Mouse (Mus musculus): ENCODE measurements around the gene Chst11. TPM values are rescaled to one million over a fixed set of nuclear protein-coding genes. Genes with fewer than 3 reads are reported as not detected.
A peak's percentile ranks its signal among the peaks of the same experiment; 100 is the strongest.
"Not testable (repeated sequence)": the region's sequence is repeated elsewhere in the genome, so short reads cannot be mapped to it uniquely, and the experiment has no call there.

Chst11 gene
- total RNA-seq, 1 experiment from 2014 or later = 31.9 TPM

GRCm38 (mm10) chr10:83096257-83096656 lies 111.0 kb downstream of the Chst11 start:
- ATAC-seq (ENCODE audit: extremely low read depth, insufficient number of reproducible peaks, low FRiP score, poor library complexity, severe bottlenecking) = no peak

GRCm38 (mm10) chr10:83098940-83099339 lies 113.6 kb downstream of the Chst11 start:
- ATAC-seq (ENCODE audit: extremely low read depth, insufficient number of reproducible peaks, low FRiP score, poor library complexity, severe bottlenecking) = no peak

GRCm38 (mm10) chr10:83099669-83100068 lies 114.4 kb downstream of the Chst11 start:
- ATAC-seq (ENCODE audit: extremely low read depth, insufficient number of reproducible peaks, low FRiP score, poor library complexity, severe bottlenecking) = 0 out of 2 replicates have a peak, but pooled peaks have one; percentile 20

GRCm38 (mm10) chr10:83100890-83101289 lies 115.6 kb downstream of the Chst11 start:
- peak; percentile 42 for ATAC-seq (ENCODE audit: extremely low read depth, insufficient number of reproducible peaks, low FRiP score, poor library complexity, severe bottlenecking)

GRCm38 (mm10) chr10:83101421-83102207 lies 116.3 kb downstream of the Chst11 start:
- ATAC-seq (ENCODE audit: extremely low read depth, insufficient number of reproducible peaks, low FRiP score, poor library complexity, severe bottlenecking) = no peak

- no peak for ATAC-seq (ENCODE audit: extremely low read depth, insufficient number of reproducible peaks, low FRiP score, poor library complexity, severe bottlenecking)
Observed at GRCm38 (mm10) chr10:83102745-83103144, 117.4 kb downstream of the Chst11 start.

GRCm38 (mm10) chr10:83104221-83104620 lies 118.9 kb downstream of the Chst11 start:
- no peak for ATAC-seq (ENCODE audit: extremely low read depth, insufficient number of reproducible peaks, low FRiP score, poor library complexity, severe bottlenecking)

- ATAC-seq (ENCODE audit: extremely low read depth, insufficient number of reproducible peaks, low FRiP score, poor library complexity, severe bottlenecking) = no peak
Observed at GRCm38 (mm10) chr10:83106152-83106746, 121.0 kb downstream of the Chst11 start.

- ATAC-seq (ENCODE audit: extremely low read depth, insufficient number of reproducible peaks, low FRiP score, poor library complexity, severe bottlenecking) = no peak
Observed at GRCm38 (mm10) chr10:83107385-83107784, 122.1 kb downstream of the Chst11 start.

GRCm38 (mm10) chr10:83107921-83108738 lies 122.8 kb downstream of the Chst11 start:
- ATAC-seq (ENCODE audit: extremely low read depth, insufficient number of reproducible peaks, low FRiP score, poor library complexity, severe bottlenecking) = no peak

GRCm38 (mm10) chr10:83108946-83109345 lies 123.6 kb downstream of the Chst11 start:
- no peak for ATAC-seq (ENCODE audit: extremely low read depth, insufficient number of reproducible peaks, low FRiP score, poor library complexity, severe bottlenecking)

- ATAC-seq (ENCODE audit: extremely low read depth, insufficient number of reproducible peaks, low FRiP score, poor library complexity, severe bottlenecking) = no peak
Observed at GRCm38 (mm10) chr10:83111046-83111445, 125.7 kb downstream of the Chst11 start.

- no peak for ATAC-seq (ENCODE audit: extremely low read depth, insufficient number of reproducible peaks, low FRiP score, poor library complexity, severe bottlenecking)
Observed at GRCm38 (mm10) chr10:83112345-83112744, 127.0 kb downstream of the Chst11 start.

- no peak for ATAC-seq (ENCODE audit: extremely low read depth, insufficient number of reproducible peaks, low FRiP score, poor library complexity, severe bottlenecking)
Observed at GRCm38 (mm10) chr10:83114564-83114963, 129.3 kb downstream of the Chst11 start.

- no peak for ATAC-seq (ENCODE audit: extremely low read depth, insufficient number of reproducible peaks, low FRiP score, poor library complexity, severe bottlenecking)
Observed at GRCm38 (mm10) chr10:83116889-83117288, 131.6 kb downstream of the Chst11 start.

- ATAC-seq (ENCODE audit: extremely low read depth, insufficient number of reproducible peaks, low FRiP score, poor library complexity, severe bottlenecking) = no peak
Observed at GRCm38 (mm10) chr10:83117851-83118250, 132.6 kb downstream of the Chst11 start.

GRCm38 (mm10) chr10:83118613-83119012 lies 133.3 kb downstream of the Chst11 start:
- ATAC-seq (ENCODE audit: extremely low read depth, insufficient number of reproducible peaks, low FRiP score, poor library complexity, severe bottlenecking) = no peak

- no peak for ATAC-seq (ENCODE audit: extremely low read depth, insufficient number of reproducible peaks, low FRiP score, poor library complexity, severe bottlenecking)
Observed at GRCm38 (mm10) chr10:83119016-83119415, 133.7 kb downstream of the Chst11 start.

- not testable (repeated sequence) for ATAC-seq (ENCODE audit: extremely low read depth, insufficient number of reproducible peaks, low FRiP score, poor library complexity, severe bottlenecking)
Observed at GRCm38 (mm10) chr10:83119461-83119860, 134.2 kb downstream of the Chst11 start.

GRCm38 (mm10) chr10:83119909-83120308 lies 134.6 kb downstream of the Chst11 start:
- no peak for ATAC-seq (ENCODE audit: extremely low read depth, insufficient number of reproducible peaks, low FRiP score, poor library complexity, severe bottlenecking)

All from neutrophil, adult 5-6 weeks (primary cell).